Mouse (Mus musculus) heart, adult 9 months (tissue): ENCODE results near the gene D430042O09Rik.
A peak's percentile ranks its signal among the peaks of the same experiment; 100 is the strongest.

Source experiments
- DNase-seq, 2 experiments: peaks; one replicate each; pipeline ENCODE4 v3.0.0; 2022; ENCODE audit warnings: low spot score in 2 of 2

Gene D430042O09Rik

DNA sequence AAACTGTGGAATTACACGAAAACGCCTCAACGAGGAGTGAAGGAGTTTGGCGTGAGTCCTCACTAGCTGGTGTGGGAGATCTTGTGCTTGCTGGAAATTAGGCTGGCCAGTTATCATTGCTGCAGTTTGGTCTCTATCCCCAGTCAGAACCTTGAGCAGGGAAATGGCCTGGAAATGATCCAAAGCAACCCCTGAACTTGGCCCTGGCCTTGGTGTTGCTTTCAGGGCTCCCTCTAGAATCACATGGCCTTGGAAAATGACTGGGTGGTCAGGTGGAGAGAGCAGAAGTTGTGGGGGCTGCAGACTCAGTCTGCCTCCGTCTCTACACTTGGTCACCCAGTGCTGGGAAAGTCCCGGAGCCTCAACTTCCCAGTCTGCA is 164.5 kb downstream of the D430042O09Rik start:
- DNase-seq, result no peak

DNA sequence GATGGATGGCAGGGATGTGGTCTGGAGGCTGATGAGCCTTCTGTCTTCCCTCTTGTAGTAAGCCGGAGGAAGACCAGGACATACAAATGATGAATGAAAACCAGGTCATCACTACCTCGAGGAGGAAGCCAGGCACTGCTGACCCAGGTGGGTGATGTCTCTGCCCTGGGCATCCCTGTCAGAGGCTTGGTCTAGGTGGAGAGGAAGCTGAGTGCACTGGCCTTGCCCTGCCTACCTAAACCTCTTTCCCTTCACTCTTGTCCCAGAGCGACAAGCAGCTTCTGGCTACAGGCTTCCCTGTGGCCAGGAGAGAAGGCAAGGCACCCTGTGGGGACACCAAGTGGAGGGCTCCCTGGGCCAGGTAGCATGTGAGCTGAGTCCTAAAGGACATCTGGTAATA is 165.2 kb downstream of the D430042O09Rik start:
- DNase-seq, result no peak

DNA sequence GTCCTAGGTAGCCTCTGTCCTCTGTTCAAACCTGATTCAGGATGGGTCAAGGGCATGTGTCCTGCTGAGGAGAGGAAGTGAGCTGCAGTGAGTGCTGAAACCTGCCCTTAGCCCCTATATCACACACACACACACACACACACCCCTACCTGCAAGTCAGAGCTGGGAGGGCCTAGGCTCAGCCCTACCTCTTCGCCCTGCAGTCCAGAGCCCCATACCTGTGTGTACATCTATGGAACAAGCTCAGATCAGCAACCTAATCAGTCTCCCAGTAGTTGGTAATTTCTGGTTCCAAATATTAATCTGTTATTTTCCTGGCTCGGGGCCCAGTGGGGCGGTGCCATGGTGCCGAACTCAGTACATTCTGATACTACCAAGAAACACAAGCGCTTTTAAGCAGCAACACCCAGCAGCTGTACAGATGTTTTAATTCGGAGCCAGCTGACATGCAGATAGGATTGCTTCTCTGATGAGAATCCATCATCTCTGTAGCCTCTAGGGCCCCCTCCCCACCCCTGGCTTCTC is 166.3 kb downstream of the D430042O09Rik start:
- DNase-seq, result no peak

DNA sequence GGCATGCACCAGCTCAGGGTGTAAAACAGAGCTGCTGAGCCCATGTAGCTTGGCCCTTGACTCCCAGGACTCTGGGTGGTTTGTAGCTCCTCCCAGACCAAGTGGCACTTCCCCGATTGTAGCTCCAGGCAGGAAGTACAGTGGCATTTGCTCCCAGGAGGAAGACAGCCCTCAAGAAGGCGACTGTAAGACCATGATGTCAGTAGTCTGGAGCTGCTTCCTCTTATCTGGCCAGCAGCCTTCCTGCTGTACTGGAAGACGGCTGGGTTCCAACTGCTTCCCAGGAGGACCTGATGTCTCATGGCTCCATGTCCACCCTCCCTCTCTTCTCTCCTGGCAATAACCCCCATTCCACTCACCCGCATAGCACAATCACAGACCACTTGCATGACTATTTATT is 170.4 kb downstream of the D430042O09Rik start:
- DNase-seq, result peak; percentile 35 to 38

DNA sequence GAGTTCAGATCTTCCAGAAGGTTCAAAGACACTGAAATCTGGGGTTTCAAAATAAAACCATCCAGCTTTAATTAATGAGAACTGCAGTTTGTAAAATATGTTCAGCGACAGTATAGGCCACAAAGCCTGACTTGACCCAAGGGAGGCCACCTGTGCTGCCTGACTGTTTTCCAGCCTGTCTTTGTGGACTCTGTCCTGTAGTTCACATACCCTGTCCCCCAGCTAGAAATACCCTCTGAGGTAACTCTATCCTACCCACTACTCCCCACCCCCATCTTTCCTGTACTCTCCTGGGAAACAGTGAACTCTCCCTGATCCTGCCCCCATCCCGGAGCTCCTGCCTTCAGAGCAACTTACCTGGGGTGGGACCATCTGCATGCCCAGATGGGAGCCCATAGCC is 175.5 kb downstream of the D430042O09Rik start:
- DNase-seq, result no peak

DNA sequence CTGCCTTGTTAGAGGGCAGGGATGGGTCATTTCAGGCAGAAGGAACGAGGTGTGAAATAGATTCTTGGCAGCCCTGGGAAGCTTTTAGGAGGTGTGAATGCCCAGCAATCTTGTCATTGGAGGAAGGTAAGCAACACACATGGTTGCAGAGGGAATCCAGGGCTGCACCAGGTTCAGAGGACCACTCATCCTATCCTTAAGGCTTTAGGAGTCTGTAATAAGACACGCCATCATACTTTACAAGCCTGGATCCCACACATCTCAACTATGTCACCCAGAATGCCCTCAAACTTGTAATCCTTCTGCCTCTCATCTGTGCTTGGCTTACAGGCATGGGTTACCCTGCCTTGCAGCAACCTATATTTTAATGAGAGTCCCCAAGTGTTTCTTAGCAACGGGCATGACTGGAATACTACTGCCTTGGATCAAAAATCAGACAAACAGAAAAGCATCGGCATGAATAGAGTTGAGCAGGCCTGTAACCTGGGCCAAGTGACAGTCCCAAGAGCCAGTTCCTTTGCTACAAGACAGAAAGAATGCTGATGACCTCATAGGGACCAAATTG is 178.5 kb downstream of the D430042O09Rik start:
- no peak for DNase-seq

DNA sequence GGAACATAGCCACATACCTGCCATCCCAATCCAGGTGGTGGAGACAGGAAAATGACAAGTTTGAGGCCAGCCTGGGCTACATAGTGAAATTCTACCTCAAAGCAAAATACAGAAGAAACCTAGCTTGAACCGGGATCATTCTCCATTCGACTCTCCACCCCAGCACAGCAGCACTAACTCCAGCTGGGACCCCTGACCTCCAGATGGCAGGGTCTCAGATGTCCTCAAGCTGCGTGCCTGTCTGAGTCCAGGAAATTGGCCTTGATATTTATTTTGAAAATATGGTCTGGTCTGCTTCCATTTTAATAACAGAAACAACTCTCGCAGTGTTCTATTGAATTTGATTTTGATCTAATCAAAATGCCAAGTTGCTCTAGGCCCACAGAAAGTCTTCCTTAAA is 179.4 kb downstream of the D430042O09Rik start:
- DNase-seq, result no peak

DNA sequence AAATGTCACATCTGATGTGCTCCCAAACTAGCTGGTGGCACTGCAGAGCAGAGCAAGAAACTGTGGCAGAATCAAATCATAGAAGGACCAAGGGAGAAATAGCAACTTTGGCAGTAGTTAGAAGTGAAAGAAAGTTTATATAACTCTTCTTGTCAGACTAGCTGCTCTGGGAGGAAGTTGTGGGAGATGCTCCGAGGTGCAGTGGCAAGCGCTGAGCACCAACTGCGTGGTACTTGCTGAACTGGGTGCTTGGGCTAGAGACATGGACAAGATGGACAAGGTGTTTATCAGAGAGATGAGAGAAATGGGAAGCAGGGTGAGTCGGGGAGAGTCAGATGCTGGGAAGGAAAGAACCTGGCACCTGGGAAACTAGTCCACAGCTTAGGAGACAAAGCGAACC is 180.1 kb downstream of the D430042O09Rik start:
- DNase-seq, result no peak

DNA sequence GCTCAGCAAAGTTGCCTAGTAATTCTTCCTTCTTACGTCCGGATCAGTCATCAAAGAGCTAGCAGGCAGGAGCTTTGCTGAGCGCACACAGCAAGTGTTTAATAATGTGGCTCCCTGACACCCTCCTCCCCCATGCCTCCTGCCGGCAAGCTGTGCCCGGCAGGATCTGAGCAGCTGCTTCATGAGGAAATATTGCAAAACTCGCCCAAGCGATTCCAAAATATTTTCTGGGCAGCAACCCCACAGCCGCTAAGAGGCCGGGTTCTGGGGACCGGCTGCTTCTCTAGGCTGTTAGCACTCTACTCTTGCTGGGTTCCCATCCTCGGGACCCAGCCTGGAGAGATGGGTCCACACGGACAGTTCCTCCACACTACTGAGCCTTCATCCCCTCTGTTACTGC is 180.7 kb downstream of the D430042O09Rik start:
- DNase-seq, result peak; percentile 60 to 63

DNA sequence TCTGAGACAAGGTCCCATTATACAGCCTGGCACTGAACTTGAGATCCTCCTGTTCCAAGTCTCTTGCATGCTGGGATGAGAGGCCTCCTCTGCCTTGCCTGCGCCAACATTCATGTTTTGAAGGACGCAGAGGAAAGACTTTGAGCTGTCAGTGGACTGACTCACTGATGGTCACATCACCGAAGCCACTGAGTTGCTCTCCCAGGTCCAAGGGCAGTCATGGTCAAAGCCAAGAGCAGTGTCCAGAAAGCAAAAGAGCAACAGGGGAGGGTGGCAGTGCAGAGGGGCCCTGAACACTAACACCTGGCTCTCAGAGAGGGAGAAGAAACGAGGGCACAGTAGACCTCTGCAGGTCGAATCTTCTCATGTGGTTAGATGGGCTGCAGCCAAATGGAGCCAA is 185.9 kb downstream of the D430042O09Rik start:
- DNase-seq, result no peak

DNA sequence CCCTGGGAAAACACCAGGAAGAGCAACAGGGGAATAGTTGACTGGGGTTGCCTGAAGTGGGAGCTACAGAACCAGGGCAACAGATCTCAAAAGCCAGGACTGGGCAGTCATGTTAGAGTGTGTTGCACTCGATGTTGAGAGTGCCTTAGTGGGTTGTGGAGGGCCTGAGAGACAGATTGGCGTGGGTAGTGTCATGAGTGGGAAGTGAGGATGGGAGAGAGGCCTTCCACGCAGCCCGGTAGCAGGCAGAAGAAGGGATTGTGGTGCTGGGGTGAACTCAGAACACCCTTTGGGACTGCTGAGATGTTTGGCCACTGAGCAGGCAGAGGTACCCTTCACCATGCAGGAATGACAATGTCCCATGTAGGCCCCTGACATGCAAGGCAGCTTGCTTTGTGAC is 189.4 kb downstream of the D430042O09Rik start:
- DNase-seq, result no peak

DNA sequence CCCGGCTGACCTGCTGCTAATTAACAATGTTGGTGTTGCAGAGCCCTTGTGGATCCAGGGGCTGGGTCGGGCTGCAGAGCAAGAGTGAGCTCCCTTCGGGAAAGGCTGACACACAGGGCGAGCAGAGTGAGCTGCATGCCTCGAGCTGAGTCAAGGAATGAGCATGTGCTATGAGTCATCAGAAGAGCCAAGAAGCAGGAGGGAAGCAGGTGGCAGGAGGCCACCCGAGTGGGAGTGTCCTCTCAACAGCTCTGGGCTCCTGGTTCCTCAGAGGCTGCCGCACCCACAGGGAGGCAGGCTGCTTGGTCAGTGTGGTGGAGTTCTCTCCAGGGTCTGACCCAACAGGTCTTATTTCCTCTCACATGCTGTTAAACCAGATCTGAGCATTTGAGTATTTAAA is 191.3 kb downstream of the D430042O09Rik start:
- peak; percentile 40 to 58 for DNase-seq

DNA sequence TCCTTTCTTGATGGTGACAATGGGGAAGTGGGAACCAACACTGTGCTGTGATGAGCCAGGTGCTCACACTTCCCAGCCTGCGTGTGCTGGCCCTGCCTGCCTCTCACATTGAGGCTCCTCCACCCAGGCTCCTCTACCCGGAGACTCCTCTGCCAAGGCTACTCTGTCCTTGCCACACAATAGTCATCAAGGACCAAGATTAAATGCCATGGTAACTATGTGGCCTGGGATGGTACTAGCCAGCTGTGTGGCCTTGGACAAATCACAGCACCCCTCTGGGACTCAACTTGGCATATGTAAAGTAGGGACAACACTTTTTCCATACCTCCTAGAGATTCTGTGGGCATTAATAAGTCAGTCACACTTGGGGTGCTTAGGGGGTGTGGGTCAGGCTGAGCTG is 192.2 kb downstream of the D430042O09Rik start:
- DNase-seq, result no peak

DNA sequence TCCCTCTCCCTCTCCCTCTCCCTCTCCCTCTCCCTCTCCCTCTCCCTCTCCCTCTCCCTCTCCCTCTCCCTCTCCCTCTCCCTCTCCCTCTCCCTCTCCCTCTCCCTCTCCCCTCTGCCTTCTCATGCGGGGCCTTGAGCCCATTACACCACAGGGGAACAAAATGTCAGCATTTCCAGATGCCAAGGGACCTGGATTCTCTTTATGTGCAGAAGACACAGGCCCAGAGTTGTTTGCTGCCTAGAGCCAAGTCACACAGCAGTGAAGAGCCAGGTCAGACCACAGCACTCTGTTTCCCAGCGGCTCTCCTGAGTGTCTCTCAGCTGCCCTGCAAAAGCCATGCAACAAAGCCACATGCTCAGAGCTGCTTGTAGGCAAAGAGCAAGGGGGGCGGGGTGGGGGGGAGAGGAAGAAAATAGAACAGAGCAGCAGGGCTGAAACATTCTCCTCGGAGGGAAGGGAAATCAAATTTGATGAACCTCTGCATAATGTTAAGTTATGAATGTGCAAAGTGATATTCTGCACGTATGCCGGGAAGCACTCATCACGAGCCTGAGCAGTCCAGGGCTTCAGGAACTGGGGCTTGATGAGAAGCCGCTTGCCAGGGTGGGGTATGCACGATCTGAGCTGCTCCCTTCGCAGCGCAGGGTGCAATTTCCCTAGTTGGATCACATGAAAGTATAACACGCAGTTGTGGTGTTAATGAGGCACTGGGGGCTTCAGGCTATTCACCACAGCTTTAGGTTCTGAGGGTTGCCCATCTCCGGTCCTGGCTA is 192.9 kb downstream of the D430042O09Rik start:
- DNase-seq, result no peak

DNA sequence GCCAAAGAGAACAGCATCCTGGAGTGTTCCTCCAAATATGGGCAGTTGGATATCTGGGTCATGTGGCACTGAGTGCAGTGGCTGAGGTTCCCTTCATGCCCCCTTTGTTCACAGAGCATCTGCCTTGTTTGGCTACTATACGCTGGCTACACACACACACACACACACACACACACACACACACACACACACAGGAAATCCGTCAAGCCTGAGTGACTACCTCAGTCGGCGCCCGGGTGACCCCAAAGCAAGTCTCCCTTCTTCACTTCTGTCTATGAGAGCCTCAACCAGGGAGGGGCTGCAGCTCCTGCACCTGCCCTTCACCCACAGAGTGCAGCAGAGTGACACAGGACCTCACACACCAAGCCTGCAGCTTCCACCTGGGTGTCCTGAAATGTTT is 213.1 kb downstream of the D430042O09Rik start:
- no peak for DNase-seq

DNA sequence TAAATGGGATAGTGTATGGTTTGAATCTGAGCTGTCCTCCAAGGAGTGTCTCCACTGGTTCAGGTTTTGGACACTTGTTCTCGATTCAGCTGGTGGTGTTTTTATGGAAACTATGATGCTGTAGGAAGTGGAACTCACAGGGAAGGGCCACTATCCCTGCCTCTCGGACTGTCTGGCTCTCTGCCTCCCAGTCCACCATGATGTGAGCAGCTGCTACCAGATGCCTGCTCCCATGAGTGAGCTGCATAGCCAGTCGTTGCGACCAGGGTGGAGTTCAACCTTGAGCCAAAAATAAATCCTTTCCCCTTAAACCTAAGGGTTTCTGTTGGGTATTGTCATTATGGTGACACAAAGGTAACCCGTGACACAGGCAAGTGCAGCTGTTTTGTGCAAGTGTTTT is 216.4 kb downstream of the D430042O09Rik start:
- no peak for DNase-seq
